Mouse (Mus musculus) G1E (cell line): ENCODE measurements around the gene Gm11096.

Source experiments
- CTCF ChIP-seq: IDR thresholded peaks from 2 replicates; pipeline ENCODE4 v1.5.1; 2012; ENCODE audit warnings: low read depth, low read length, inconsistent platforms, mixed read lengths
- GATA1 ChIP-seq: IDR thresholded peaks from 2 replicates; pipeline ENCODE4 v1.6.1; 2012; ENCODE audit warnings: borderline replicate concordance, low read length, inconsistent platforms, mixed read lengths
- GATA2 ChIP-seq: IDR thresholded peaks from 2 replicates; pipeline ENCODE4 v1.6.1; 2012; ENCODE audit warnings: low read depth, low read length, inconsistent platforms, borderline replicate concordance
- POLR2AphosphoS5 ChIP-seq: IDR thresholded peaks from 2 replicates; pipeline ENCODE4 v1.6.1; 2012; ENCODE audit warnings: low read depth, low read length, inconsistent platforms; ENCODE audit not compliant: insufficient replicate concordance

GRCm38 (mm10) chr17:81400377-81400776, 41.2 kb upstream of the Gm11096 start:
- TF ChIP-seq CTCF (no peak), GATA1 (no peak), GATA2 (no peak), POLR2AphosphoS5 (no peak)
